Mouse (Mus musculus) kidney, postnatal 4 days (tissue): Measurements from ENCODE around the gene Thada.
A peak's percentile ranks its signal among the peaks of the same experiment; 100 is the strongest.

Source experiments
- DNase-seq, 2 experiments: peaks; one replicate each; pipeline ENCODE4 v3.0.0; 2021; ENCODE audit warnings: mixed read lengths in 2 of 2

Gene Thada

DNA sequence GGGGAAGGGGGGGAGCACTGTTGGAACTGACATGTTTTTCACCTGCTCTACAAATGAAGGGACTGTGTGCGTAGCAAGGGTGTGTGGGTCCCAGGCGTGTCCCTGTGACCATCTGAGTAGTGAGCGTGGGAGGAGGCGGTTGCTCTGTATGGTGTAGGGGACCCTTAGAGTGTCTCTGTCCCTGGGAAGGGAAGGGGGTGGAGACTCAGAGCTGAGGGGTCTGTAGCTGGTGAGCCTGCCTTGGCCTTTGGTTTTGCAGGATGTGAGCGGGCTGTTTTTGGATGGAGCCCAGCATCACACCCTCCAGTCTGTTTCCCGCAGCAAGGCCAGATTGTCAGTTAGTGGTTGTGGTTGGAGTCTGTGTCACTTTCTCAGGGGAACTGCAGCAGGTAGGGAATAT is 324.3 kb downstream of the Thada start:
- DNase-seq, result peak in 1 of 2 experiments; percentile 62

DNA sequence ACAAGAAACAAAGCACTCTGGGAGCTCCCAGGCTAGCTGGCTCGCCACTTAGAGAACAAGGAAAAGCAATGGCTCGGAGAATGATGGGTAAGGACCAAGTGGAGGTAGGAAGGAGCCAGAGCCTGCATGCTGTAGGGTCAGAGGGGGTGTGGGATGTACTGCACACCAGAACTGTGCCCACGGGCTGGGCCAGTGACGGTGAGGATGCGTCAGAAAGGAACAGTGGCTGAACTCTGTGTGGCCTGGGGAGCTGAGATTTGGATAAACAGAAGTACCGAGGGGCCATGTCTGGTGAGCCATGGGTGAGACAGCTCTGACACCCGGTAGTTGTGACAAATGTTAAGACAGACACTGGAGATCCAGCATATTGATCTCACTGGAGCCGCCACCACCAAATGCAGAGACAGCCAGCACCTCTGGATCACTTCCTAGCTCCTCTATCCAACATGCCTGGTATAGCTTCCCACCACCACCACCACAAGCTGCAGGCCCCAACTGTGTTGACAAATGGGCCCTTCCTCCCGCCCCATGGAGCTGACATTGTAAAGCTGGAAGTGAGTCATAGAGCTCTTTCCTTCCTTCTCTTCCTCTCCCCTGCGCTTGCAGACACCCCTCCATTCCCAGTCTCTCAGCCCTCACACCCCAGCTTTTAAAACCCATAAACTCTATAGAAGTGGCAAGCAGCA is 325.0 kb downstream of the Thada start:
- DNase-seq, result peak; percentile 50 to 65
